Mouse (Mus musculus) C2C12 (cell line): ENCODE results near the gene Olfr1. TPM values are rescaled to one million over a fixed set of nuclear protein-coding genes. Genes with fewer than 3 reads are reported as not detected.

ENCODE experiments used
- H3K27me3 ChIP-seq: one replicate; pipeline ENCODE4 v1.6.1; 2011; ENCODE audit not compliant: control insufficient read depth, insufficient read depth, insufficient read length
- H3K36me3 ChIP-seq: one replicate; pipeline ENCODE4 v1.6.1; 2011; ENCODE audit not compliant: control insufficient read depth, insufficient read depth
- H3K4me3 ChIP-seq: one replicate; pipeline ENCODE4 v1.5.1; 2011; ENCODE audit warnings: mild to moderate bottlenecking, control low read depth; ENCODE audit not compliant: poor library complexity, insufficient read depth, severe bottlenecking
- H3K79me2 ChIP-seq: one replicate; pipeline ENCODE4 v1.6.1; 2011; ENCODE audit not compliant: control insufficient read depth, insufficient read depth
- H3K79me3 ChIP-seq: one replicate; pipeline ENCODE4 v1.6.1; 2011; ENCODE audit warnings: low read depth, control low read depth
- H3ac ChIP-seq: one replicate; pipeline ENCODE3; 2011; ENCODE audit warnings: low read depth; ENCODE audit not compliant: control insufficient read depth, insufficient read length
- CEBPB ChIP-seq: IDR thresholded peaks from one replicate; pipeline ENCODE4 v1.6.1; 2011; ENCODE audit warnings: low read depth, mild to moderate bottlenecking, control low read depth, moderate library complexity
- CTCF ChIP-seq: IDR thresholded peaks from one replicate; pipeline ENCODE4 v1.5.1; 2011; ENCODE audit not compliant: control insufficient read depth, insufficient read depth, insufficient read length
- FOSL1 ChIP-seq: IDR thresholded peaks from one replicate; pipeline ENCODE4 v1.8.0; 2011; ENCODE audit warnings: mild to moderate bottlenecking, low read length; ENCODE audit not compliant: poor library complexity, insufficient read depth, severe bottlenecking
- MAX ChIP-seq: IDR thresholded peaks from one replicate; pipeline ENCODE4 v1.6.1; 2011; ENCODE audit warnings: mild to moderate bottlenecking, control low read depth
- MYOD1 ChIP-seq: IDR thresholded peaks from one replicate; pipeline ENCODE4 v1.6.1; 2011; ENCODE audit warnings: low read depth; ENCODE audit not compliant: control insufficient read depth, insufficient read length
- MYOG ChIP-seq: IDR thresholded peaks from one replicate; pipeline ENCODE4 v1.6.1; 2011; ENCODE audit not compliant: control insufficient read depth, insufficient read length; ENCODE audit errors: extremely low read depth
- USF1 ChIP-seq: IDR thresholded peaks from one replicate; pipeline ENCODE4 v1.6.1; 2011; ENCODE audit warnings: low read depth, mild to moderate bottlenecking, control low read depth, moderate library complexity
- long read RNA-seq, 2 experiments: library from polyadenylated mRNA; unstranded; transcript quantifications; one replicate each; pipeline ENCODE4 v2.0.0; 2019 to 2020
- polyA plus RNA-seq: library from polyadenylated mRNA; unstranded; fragments of >200 nt; fragmentation: generic; extraction: Trizol; gene quantifications from one replicate; pipeline ENCODE4 v1.2.1, GENCODE M21; 2012; ENCODE audit warnings: missing spikeins

Gene Olfr1
- not detected for polyA plus RNA-seq
- long read RNA-seq, experiment 1: 0 reads
- long read RNA-seq, experiment 2: 0 reads

GRCm38 (mm10) chr11:73399514-73399913 is at the start of gene Olfr1:
Gene Olfr1 (minus strand): TSS chr11:73399614.
- Histone ChIP-seq H3K4me3 (no peak within 1 kb of the TSS), H3ac (no peak within 1 kb of the TSS), H3K79me2 (no peaks in the 10 kb centered on the region), H3K79me3 (no peaks in the 10 kb centered on the region), H3K36me3 (no peaks in the 10 kb centered on the region), H3K27me3 (no peaks in the 10 kb centered on the region)
- no peak for TF ChIP-seq CEBPB
- TF ChIP-seq FOSL1: no peak
- TF ChIP-seq MAX: no peak
- no peak for TF ChIP-seq MYOD1
- no peak for TF ChIP-seq MYOG
- no peak for TF ChIP-seq CTCF
- no peak for TF ChIP-seq USF1

- no peaks in the 10 kb centered on the region for H3K27me3 ChIP-seq
- no peak within 1 kb of the TSS for H3K4me3 ChIP-seq
- H3K79me3 ChIP-seq: no peaks in the 10 kb centered on the region
- H3K36me3 ChIP-seq: no peaks in the 10 kb centered on the region
- TF ChIP-seq MYOD1 (no peak), MYOG (no peak), FOSL1 (no peak), CTCF (no peak), MAX (no peak), CEBPB (no peak), USF1 (no peak)
- H3K79me2 ChIP-seq: no peaks in the 10 kb centered on the region
- no peak within 1 kb of the TSS for H3ac ChIP-seq
Measured at GRCm38 (mm10) chr11:73428377-73428776, 29.0 kb upstream of the Olfr1 start, which contains the start of gene Olfr378. Gene Olfr378 (minus strand): TSS chr11:73428477.

GRCm38 (mm10) chr11:73395374-73395773 is 4.0 kb downstream of the Olfr1 start:
- Histone ChIP-seq H3K79me3 (no peaks in the 10 kb centered on the region), H3K27me3 (no peaks in the 10 kb centered on the region), H3ac (no peak overlapping the region), H3K4me3 (no peak overlapping the region), H3K36me3 (no peaks in the 10 kb centered on the region), H3K79me2 (no peaks in the 10 kb centered on the region)
- TF ChIP-seq MYOD1 (no peak), MAX (no peak), CTCF (no peak), MYOG (no peak), CEBPB (no peak), USF1 (no peak), FOSL1 (no peak)

GRCm38 (mm10) chr11:73370946-73371345 is 28.5 kb downstream of the Olfr1 start, which contains the start of gene Olfr376:
Gene Olfr376 (plus strand): TSS chr11:73371246.
- TF ChIP-seq MYOD1 (no peak), CTCF (no peak), FOSL1 (no peak), CEBPB (no peak), MAX (no peak), USF1 (no peak), MYOG (no peak)

GRCm38 (mm10) chr11:73350483-73350882 is 48.9 kb downstream of the Olfr1 start, which contains the start of gene Olfr20:
Gene Olfr20 (plus strand): TSS chr11:73350783.
- TF ChIP-seq CTCF (no peak), MYOD1 (no peak), MAX (no peak), USF1 (no peak), FOSL1 (no peak), MYOG (no peak), CEBPB (no peak)
- H3K79me2 ChIP-seq: no peaks in the 10 kb centered on the region
- no peak within 1 kb of the TSS for H3K4me3 ChIP-seq
- H3K79me3 ChIP-seq: no peaks in the 10 kb centered on the region
- H3K36me3 ChIP-seq: no peaks in the 10 kb centered on the region
- H3K27me3 ChIP-seq: no peaks in the 10 kb centered on the region
- no peak within 1 kb of the TSS for H3ac ChIP-seq

More at GRCm38 (mm10) chr11:73370946-73371345, 28.5 kb downstream of the Olfr1 start, which contains the start of gene Olfr376:
- H3K4me3 ChIP-seq: no peak within 1 kb of the TSS
- H3K36me3 ChIP-seq: no peaks in the 10 kb centered on the region
- no peak within 1 kb of the TSS for H3ac ChIP-seq
- no peaks in the 10 kb centered on the region for H3K79me3 ChIP-seq
- no peaks in the 10 kb centered on the region for H3K27me3 ChIP-seq
- no peaks in the 10 kb centered on the region for H3K79me2 ChIP-seq

Other genes with a start within 250 kb of the Olfr1 start
- gene P2rx5, start 239.2 kb downstream of the Olfr1 start, polyA plus RNA-seq: 1.0 TPM
- 71.6 TPM for gene Emc6, start 222.6 kb downstream of the Olfr1 start, polyA plus RNA-seq
- 159 TPM for gene Tax1bp3, start 222.5 kb downstream of the Olfr1 start, polyA plus RNA-seq
- gene Ctns, start 200.6 kb downstream of the Olfr1 start, polyA plus RNA-seq: 4.2 TPM
- gene Shpk, start 200.2 kb downstream of the Olfr1 start, polyA plus RNA-seq: 0.28 TPM
- gene Trpv1, start 165.3 kb downstream of the Olfr1 start, polyA plus RNA-seq: 0.01 TPM
- under 0.01 TPM for gene Trpv3, start 132.2 kb downstream of the Olfr1 start, polyA plus RNA-seq
- gene Aspa, start 70.0 kb downstream of the Olfr1 start, polyA plus RNA-seq: 0.60 TPM
- gene Gm49340, start 69.9 kb downstream of the Olfr1 start, polyA plus RNA-seq: not detected
- not detected for gene Spata22, start 69.9 kb downstream of the Olfr1 start, polyA plus RNA-seq
- not detected for gene Olfr20, start 48.8 kb downstream of the Olfr1 start, polyA plus RNA-seq
- gene Olfr376, start 28.4 kb downstream of the Olfr1 start, polyA plus RNA-seq: not detected
- not detected for gene Olfr378, start 28.9 kb upstream of the Olfr1 start, polyA plus RNA-seq
- not detected for gene Olfr380, start 57.9 kb upstream of the Olfr1 start, polyA plus RNA-seq
- not detected for gene Olfr381, start 92.0 kb upstream of the Olfr1 start, polyA plus RNA-seq
- not detected for gene Olfr382, start 117.6 kb upstream of the Olfr1 start, polyA plus RNA-seq
- not detected for gene Olfr385, start 193.4 kb upstream of the Olfr1 start, polyA plus RNA-seq
- not detected for gene Olfr384, start 199.0 kb upstream of the Olfr1 start, polyA plus RNA-seq